Mouse (Mus musculus): Measurements from ENCODE around the gene Slc25a42.
A peak's percentile ranks its signal among the peaks of the same experiment; 100 is the strongest.

GRCm38 (mm10) chr8:70139026-70139857 is 72.9 kb downstream of the Slc25a42 start, which contains the start of the genes Rfxank, Borcs8 and Mef2b:
- TF ChIP-seq CTCF (IDR thresholded peaks at IDR 0.05; ENCODE audit: low read depth) (no peak), EP300 (IDR thresholded peaks at IDR 0.05; ENCODE audit: low read depth) (peak; percentile 43; the same call in 1 of the 2 replicates)

All from liver, postnatal 0 days (tissue).